Mouse (Mus musculus): Measurements from ENCODE around the gene Bcl2l11.

DNA sequence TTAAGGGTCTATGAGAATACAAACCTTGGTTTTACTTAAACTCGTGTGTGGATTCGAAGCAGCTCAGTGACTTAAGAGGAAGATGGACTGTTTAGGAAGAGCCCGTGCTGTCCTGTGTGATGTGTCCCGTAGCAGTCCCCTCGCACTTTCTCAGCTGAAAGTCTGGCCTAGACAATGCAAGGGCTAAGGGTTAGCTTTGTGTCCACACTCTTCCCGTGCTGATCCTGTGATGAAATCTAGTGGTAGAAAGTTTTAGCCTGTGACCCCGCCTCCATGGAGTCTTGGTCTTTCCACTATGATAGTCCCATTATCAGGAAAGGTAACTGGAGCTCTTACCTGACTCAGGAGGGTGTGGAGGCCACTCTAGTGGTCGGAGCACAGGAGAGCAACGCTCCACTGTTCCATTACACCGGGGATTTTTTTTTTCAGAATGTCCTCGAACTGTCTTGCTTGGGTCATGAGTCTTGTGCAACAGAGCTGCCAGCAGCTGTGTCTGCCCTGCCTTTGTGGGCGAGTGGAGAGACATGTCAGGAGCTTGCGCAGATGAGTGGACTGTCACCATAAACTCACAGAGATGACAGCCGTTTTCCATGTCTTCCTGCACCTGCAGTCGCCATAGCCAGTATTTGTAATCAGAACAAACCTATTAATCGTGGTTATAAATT is 11.1 kb downstream of the Bcl2l11 start:
- no peak for TF ChIP-seq CTCF (IDR thresholded peaks at IDR 0.05; ENCODE audit: borderline replicate concordance, insufficient read depth, low read depth, low read length)
- no peak for TF ChIP-seq POLR2A (IDR thresholded peaks at IDR 0.05; ENCODE audit: borderline replicate concordance, insufficient read depth, low read length)
